Mouse (Mus musculus): ENCODE measurements around the gene Gm48551. TPM values are rescaled to one million over a fixed set of nuclear protein-coding genes. Genes with fewer than 3 reads are reported as not detected.

The Gm48551 gene
- polyA plus RNA-seq, 1 experiment from 2014 or later, result 3.0 TPM

- no peaks in the 10 kb centered on the region for H3K36me3 ChIP-seq (ENCODE audit: control insufficient read depth, insufficient read depth, low read length)
- H3K4me1 ChIP-seq (replicated peaks; ENCODE audit: control insufficient read depth, insufficient read depth, low read length), result no peaks in the 10 kb centered on the region
- ATAC-seq (replicated peaks; ENCODE audit: low FRiP score) (no peak), DNase-seq (ENCODE audit: low spot score) (no peak)
- no peak overlapping the region for H3K9ac ChIP-seq (ENCODE audit: low read length)
- no peak overlapping the region for H3K4me3 ChIP-seq (ENCODE audit: low read depth, low read length)
- H3K27me3 ChIP-seq (ENCODE audit: control insufficient read depth, insufficient read depth, low read length), result no peaks in the 10 kb centered on the region
- no peaks in the 10 kb centered on the region for H3K9me3 ChIP-seq (ENCODE audit: control insufficient read depth, low read length)
- H3K4me2 ChIP-seq (ENCODE audit: low read depth, low read length, severe bottlenecking), result no peak overlapping the region
- no peak overlapping the region for H3K27ac ChIP-seq (ENCODE audit: low read depth, low read length)
Observed at GRCm38 (mm10) chr10:81441019-81441418, 56.8 kb downstream of the Gm48551 start.

Small RNA genes within 50 kb of the gene (microRNA-seq; reads per million reads assigned to microRNA genes)
- gene Mir1191b (ENCODE audit: insufficient number of aligned reads) (not detected), gene Mir6913 (ENCODE audit: insufficient number of aligned reads) (not detected)

Other genes starting within 250 kb of the Gm48551 start
- gene Zbtb7a, start 249.2 kb upstream of the Gm48551 start, polyA plus RNA-seq (2014; fragmentation: Nextera tagmentation; extraction: Ambion mirVana), result 8.8 and 10.1 TPM in 2 replicates
- gene Pias4, start 216.5 kb upstream of the Gm48551 start, polyA plus RNA-seq (2014; fragmentation: Nextera tagmentation; extraction: Ambion mirVana), result 54.0 and 65.0 TPM in 2 replicates
- 467 and 501 TPM in 2 replicates for gene Eef2, start 207.8 kb upstream of the Gm48551 start, polyA plus RNA-seq (2014; fragmentation: Nextera tagmentation; extraction: Ambion mirVana)
- 54.8 and 59.3 TPM in 2 replicates for gene Dapk3, start 201.5 kb upstream of the Gm48551 start, polyA plus RNA-seq (2014; fragmentation: Nextera tagmentation; extraction: Ambion mirVana)
- not detected in 2 replicates for gene 4930442H23Rik, start 200.6 kb upstream of the Gm48551 start, polyA plus RNA-seq (2014; fragmentation: Nextera tagmentation; extraction: Ambion mirVana)
- not detected in 2 replicates for gene Nmrk2, start 182.4 kb upstream of the Gm48551 start, polyA plus RNA-seq (2014; fragmentation: Nextera tagmentation; extraction: Ambion mirVana)
- gene Atcay, start 153.6 kb upstream of the Gm48551 start, polyA plus RNA-seq (2014; fragmentation: Nextera tagmentation; extraction: Ambion mirVana), result 20.9 and 23.2 TPM in 2 replicates
- 5.3 and 6.4 TPM in 2 replicates for gene Zfr2, start 151.3 kb upstream of the Gm48551 start, polyA plus RNA-seq (2014; fragmentation: Nextera tagmentation; extraction: Ambion mirVana)
- 2.6 and 4.0 TPM in 2 replicates for gene Matk, start 131.5 kb upstream of the Gm48551 start, polyA plus RNA-seq (2014; fragmentation: Nextera tagmentation; extraction: Ambion mirVana)
- 147 and 154 TPM in 2 replicates for gene Mrpl54, start 117.5 kb upstream of the Gm48551 start, polyA plus RNA-seq (2014; fragmentation: Nextera tagmentation; extraction: Ambion mirVana)
- 36.2 and 42.0 TPM in 2 replicates for gene Apba3, start 117.5 kb upstream of the Gm48551 start, polyA plus RNA-seq (2014; fragmentation: Nextera tagmentation; extraction: Ambion mirVana)
- gene Tjp3, start 92.9 kb upstream of the Gm48551 start, polyA plus RNA-seq (2014; fragmentation: Nextera tagmentation; extraction: Ambion mirVana), result 10.1 and 11.9 TPM in 2 replicates
- gene Pip5k1c, start 91.5 kb upstream of the Gm48551 start, polyA plus RNA-seq (2014; fragmentation: Nextera tagmentation; extraction: Ambion mirVana), result 74.1 and 74.9 TPM in 2 replicates
- gene Cactin, start 63.4 kb upstream of the Gm48551 start, polyA plus RNA-seq (2014; fragmentation: Nextera tagmentation; extraction: Ambion mirVana), result 51.2 and 53.2 TPM in 2 replicates
- 1.9 and 2.6 TPM in 2 replicates for gene Tbxa2r, start 55.7 kb upstream of the Gm48551 start, polyA plus RNA-seq (2014; fragmentation: Nextera tagmentation; extraction: Ambion mirVana)
- gene Gipc3, start 41.2 kb upstream of the Gm48551 start, polyA plus RNA-seq (2014; fragmentation: Nextera tagmentation; extraction: Ambion mirVana), result 0.07 TPM in 1 of 2 replicates, not detected in the other
- gene Hmg20b, start 34.0 kb upstream of the Gm48551 start, polyA plus RNA-seq (2014; fragmentation: Nextera tagmentation; extraction: Ambion mirVana), result 109 and 111 TPM in 2 replicates
- 4.5 and 4.7 TPM in 2 replicates for gene Mfsd12, start 27.0 kb upstream of the Gm48551 start, polyA plus RNA-seq (2014; fragmentation: Nextera tagmentation; extraction: Ambion mirVana)
- gene 4930404N11Rik, start 18.6 kb upstream of the Gm48551 start, polyA plus RNA-seq (2014; fragmentation: Nextera tagmentation; extraction: Ambion mirVana), result 0.15 and 0.40 TPM in 2 replicates
- gene Fzr1, start 6.0 kb upstream of the Gm48551 start, polyA plus RNA-seq (2014; fragmentation: Nextera tagmentation; extraction: Ambion mirVana), result 132 and 144 TPM in 2 replicates
- gene Dohh, start within 50 bp of the Gm48551 start, polyA plus RNA-seq (2014; fragmentation: Nextera tagmentation; extraction: Ambion mirVana), result 61.0 and 66.3 TPM in 2 replicates
- 1.1 and 3.0 TPM in 2 replicates for gene Gm48552, start 4.5 kb downstream of the Gm48551 start, polyA plus RNA-seq (2014; fragmentation: Nextera tagmentation; extraction: Ambion mirVana)
- gene Smim24, start 8.6 kb downstream of the Gm48551 start, polyA plus RNA-seq (2014; fragmentation: Nextera tagmentation; extraction: Ambion mirVana), result 2.8 and 3.3 TPM in 2 replicates
- gene Nfic, start 71.2 kb downstream of the Gm48551 start, polyA plus RNA-seq (2014; fragmentation: Nextera tagmentation; extraction: Ambion mirVana), result 10.5 and 10.8 TPM in 2 replicates
- 9.7 and 19.6 TPM in 2 replicates for gene Celf5, start 98.2 kb downstream of the Gm48551 start, polyA plus RNA-seq (2014; fragmentation: Nextera tagmentation; extraction: Ambion mirVana)
- 71.8 and 72.3 TPM in 2 replicates for gene Ncln, start 111.9 kb downstream of the Gm48551 start, polyA plus RNA-seq (2014; fragmentation: Nextera tagmentation; extraction: Ambion mirVana)
- gene S1pr4, start 115.7 kb downstream of the Gm48551 start, polyA plus RNA-seq (2014; fragmentation: Nextera tagmentation; extraction: Ambion mirVana), result 0.36 and 0.68 TPM in 2 replicates
- gene Gna15, start 139.8 kb downstream of the Gm48551 start, polyA plus RNA-seq (2014; fragmentation: Nextera tagmentation; extraction: Ambion mirVana), result 0.45 and 0.68 TPM in 2 replicates
- 77.1 and 84.5 TPM in 2 replicates for gene Gna11, start 160.7 kb downstream of the Gm48551 start, polyA plus RNA-seq (2014; fragmentation: Nextera tagmentation; extraction: Ambion mirVana)
- 324 and 355 TPM in 2 replicates for gene Aes, start 175.0 kb downstream of the Gm48551 start, polyA plus RNA-seq (2014; fragmentation: Nextera tagmentation; extraction: Ambion mirVana)
- gene Tle2, start 190.1 kb downstream of the Gm48551 start, polyA plus RNA-seq (2014; fragmentation: Nextera tagmentation; extraction: Ambion mirVana), result 7.2 and 8.1 TPM in 2 replicates
- gene Tle6, start 216.6 kb downstream of the Gm48551 start, polyA plus RNA-seq (2014; fragmentation: Nextera tagmentation; extraction: Ambion mirVana), result 3.9 and 7.7 TPM in 2 replicates
- 1.6 and 2.1 TPM in 2 replicates for gene BC025920, start 221.8 kb downstream of the Gm48551 start, polyA plus RNA-seq (2014; fragmentation: Nextera tagmentation; extraction: Ambion mirVana)
- gene Sirt6, start 243.3 kb downstream of the Gm48551 start, polyA plus RNA-seq (2014; fragmentation: Nextera tagmentation; extraction: Ambion mirVana), result 45.0 and 45.5 TPM in 2 replicates
- gene Ankrd24, start 244.1 kb downstream of the Gm48551 start, polyA plus RNA-seq (2014; fragmentation: Nextera tagmentation; extraction: Ambion mirVana), result 3.9 and 4.1 TPM in 2 replicates